Mouse (Mus musculus): ENCODE data around the gene Map3k20.

Gene Map3k20

DNA sequence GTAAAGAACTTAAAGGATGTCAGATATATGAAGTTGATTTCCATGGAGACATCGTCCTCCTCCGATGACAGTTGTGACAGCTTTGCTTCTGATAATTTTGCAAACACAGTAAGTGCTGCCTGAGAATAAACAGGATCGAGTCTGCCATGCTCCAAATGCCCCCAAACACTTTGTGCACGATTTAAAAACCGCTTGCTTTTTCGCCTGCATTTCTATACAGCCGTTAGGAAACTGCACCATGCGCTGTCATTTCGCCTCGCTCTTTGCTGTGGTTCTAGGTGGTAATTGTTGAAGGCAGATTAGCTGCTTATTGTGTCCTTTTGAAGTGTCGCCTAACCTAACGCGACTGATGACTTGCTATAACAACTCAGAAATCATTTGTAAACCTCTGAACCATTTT lies 193.5 kb downstream of the Map3k20 start:
- no peak for DNase-seq (ENCODE audit: low spot score in 2 of 2)

DNA sequence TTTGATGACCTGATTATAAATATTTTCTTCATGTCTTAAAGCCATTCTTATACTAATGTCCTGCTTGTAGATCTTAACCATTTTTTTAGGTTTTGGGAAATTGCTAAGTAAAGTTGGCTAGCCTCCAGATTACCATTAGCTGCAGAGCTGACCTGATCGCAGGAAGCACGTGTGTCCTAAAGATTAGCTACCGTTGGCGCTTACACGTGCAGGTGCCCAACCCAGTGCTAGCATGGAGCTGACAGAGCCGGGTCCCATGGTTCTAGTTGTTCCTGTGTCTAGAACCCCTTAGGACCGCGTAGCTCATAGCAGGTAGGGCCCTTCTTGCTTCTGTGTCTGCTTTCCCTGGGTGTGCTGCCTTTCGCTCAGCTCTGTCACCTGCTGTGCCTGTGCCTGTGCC lies 194.4 kb downstream of the Map3k20 start:
- no peak for DNase-seq (ENCODE audit: low spot score in 2 of 2)

DNA sequence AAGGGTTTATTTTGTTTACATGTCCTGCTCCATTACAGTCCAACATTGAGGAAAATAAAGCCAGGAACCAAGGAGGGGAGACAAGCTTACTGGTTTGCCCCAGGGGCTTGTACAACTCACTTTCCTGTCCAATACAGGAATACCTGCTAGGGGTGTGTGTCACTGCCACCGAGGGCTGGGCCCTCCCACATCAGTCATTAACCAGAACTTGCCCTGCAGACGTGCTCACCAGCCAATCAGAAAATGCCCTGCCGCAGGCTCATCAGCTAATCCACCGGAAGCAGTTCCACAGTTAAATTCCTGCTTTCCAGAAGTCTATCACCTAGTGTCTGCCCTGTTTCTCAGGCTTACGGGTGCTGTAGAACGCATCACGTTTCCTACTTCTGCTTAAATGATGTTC lies 206.2 kb downstream of the Map3k20 start:
- DNase-seq (ENCODE audit: low spot score in 2 of 2), result no peak

All from spleen, postnatal 36 days (tissue).